Mouse (Mus musculus) E14TG2a.4 (cell line): Measurements from ENCODE around the gene Eif6.

Experiments used
- CTCF ChIP-seq: conservative IDR thresholded peaks from 2 replicates; pipeline ENCODE4 v1.5.1; 2014; ENCODE audit warnings: low read length
- NANOG ChIP-seq: IDR thresholded peaks from 2 replicates; pipeline ENCODE4 v1.6.1; 2014; ENCODE audit warnings: borderline replicate concordance, low read length, mixed read lengths
- POU5F1 ChIP-seq: IDR thresholded peaks from 2 replicates; pipeline ENCODE4 v1.6.1; 2014; ENCODE audit warnings: low read length, borderline replicate concordance

DNA sequence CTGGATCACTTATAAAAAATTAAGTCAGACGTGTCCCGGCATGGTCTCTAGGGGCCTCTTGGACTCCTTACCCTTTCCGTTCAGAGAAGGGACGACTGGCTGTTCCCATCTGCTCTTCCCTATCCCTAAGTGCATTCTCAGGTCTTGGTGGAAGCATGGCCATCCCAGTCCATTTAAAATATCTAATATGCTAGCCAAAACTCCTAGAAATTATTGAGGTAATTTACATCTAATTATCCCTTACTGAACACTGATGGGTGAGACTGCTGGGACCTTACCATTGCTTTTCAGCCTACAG, 49.1 kb downstream of the Eif6 start:
- TF ChIP-seq CTCF: no peak
- no peak for TF ChIP-seq NANOG
- no peak for TF ChIP-seq POU5F1
